Mouse (Mus musculus) hindbrain, embryonic 13.5 days (tissue): ENCODE results near the gene Gpsm2. TPM values are rescaled to one million over a fixed set of nuclear protein-coding genes. Genes with fewer than 3 reads are reported as not detected.

Source experiments
- ATAC-seq: fragments of 200-750 bp; cut with Nextera tagmentation; 2 replicates; pipeline ENCODE4 v1.8.0; 2017; ENCODE audit warnings: moderate TSS enrichment; ENCODE audit not compliant: low FRiP score
- H3K27ac ChIP-seq: fragments of 300-500 bp; sonication (generic); 2 replicates; pipeline ENCODE4 v1.5.1; 2015; ENCODE audit warnings: inconsistent platforms, mild to moderate bottlenecking, moderate library complexity
- H3K27me3 ChIP-seq: fragments of 300-500 bp; sonication (generic); 2 replicates; pipeline ENCODE4 v1.6.1; 2015; ENCODE audit warnings: mild to moderate bottlenecking, inconsistent platforms
- H3K36me3 ChIP-seq: fragments of 300-500 bp; sonication (generic); 2 replicates; pipeline ENCODE4 v1.6.1; 2015; ENCODE audit warnings: mild to moderate bottlenecking, inconsistent platforms
- H3K4me1 ChIP-seq: fragments of 300-500 bp; sonication (generic); replicated peaks from 2 replicates; pipeline ENCODE4 v1.6.1; 2015; ENCODE audit warnings: inconsistent platforms
- H3K4me2 ChIP-seq: fragments of 300-500 bp; sonication (generic); 2 replicates; pipeline ENCODE4 v1.6.1; 2015; ENCODE audit warnings: inconsistent platforms, mild to moderate bottlenecking, moderate library complexity
- H3K4me3 ChIP-seq: fragments of 300-500 bp; sonication (generic); 2 replicates; pipeline ENCODE4 v1.5.1; 2015; ENCODE audit warnings: mild to moderate bottlenecking, inconsistent platforms
- H3K9ac ChIP-seq: fragments of 300-500 bp; sonication (generic); 2 replicates; pipeline ENCODE4 v1.6.1; 2015; ENCODE audit warnings: mild to moderate bottlenecking, inconsistent platforms
- H3K9me3 ChIP-seq: fragments of 300-500 bp; sonication (generic); 2 replicates; pipeline ENCODE4 v1.6.1; 2016; ENCODE audit warnings: inconsistent platforms
- WGBS: fragments of 180-500 bp; shearing (Covaris S2); methylation state at CpG from one replicate; pipeline ENCODE4 v1.1.7; 2015; 5-methylcytosine and 5-hydroxymethylcytosine counted together
- polyA plus RNA-seq: library from polyadenylated mRNA; unstranded; fragments of >200 nt; fragmentation: Nextera tagmentation; extraction: Ambion mirVana; gene quantifications from 2 replicates; pipeline ENCODE4 v1.2.1, GENCODE M21; 2015

Gpsm2 gene
- polyA plus RNA-seq, 1 experiment from 2014 or later, result 24.4 TPM

- Histone ChIP-seq H3K27me3 (no peaks in the 10 kb centered on the region), H3K36me3 (no peaks in the 10 kb centered on the region), H3K27ac (no peak overlapping the region), H3K4me3 (no peak overlapping the region), H3K9ac (no peak overlapping the region), H3K4me1 (peaks cover 14% of the 10 kb centered on the region), H3K4me2 (peak overlapping the region; percentile 19; the same call in 1 of the 2 replicates), H3K9me3 (no peaks in the 10 kb centered on the region)
- WGBS, result 91% methylated on average over 3 of the region's 3 CpGs
- ATAC-seq, result no peak
These were observed 2.3 kb downstream of the Gpsm2 start for GRCm38 (mm10) chr3:108719761-108720160.

DNA sequence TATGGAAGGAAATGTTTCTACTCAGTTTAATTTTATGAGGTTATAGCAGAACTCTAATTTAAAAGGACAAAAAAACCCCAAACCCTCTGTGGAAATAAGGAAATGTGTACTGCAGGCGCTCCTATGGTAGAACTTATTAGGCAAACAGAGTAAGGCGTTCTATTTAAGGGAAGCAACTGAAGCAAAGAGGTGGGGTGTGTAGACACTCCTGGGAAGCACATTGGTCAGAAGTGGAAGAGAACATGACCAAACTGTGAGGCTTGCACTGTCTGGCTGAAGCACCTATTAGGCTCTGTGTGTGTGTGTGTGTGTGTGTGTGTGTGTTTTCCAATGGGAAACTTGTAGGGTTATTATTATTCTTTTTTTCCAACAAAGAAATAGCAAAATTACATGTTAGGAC, 2.8 kb downstream of the Gpsm2 start:
- ATAC-seq, result no peak
- Histone ChIP-seq H3K27ac (no peak overlapping the region), H3K27me3 (no peaks in the 10 kb centered on the region), H3K4me3 (no peak overlapping the region), H3K9ac (no peak overlapping the region), H3K4me2 (peak overlapping the region; percentile 19; the same call in 1 of the 2 replicates), H3K4me1 (peaks cover 14% of the 10 kb centered on the region), H3K36me3 (no peaks in the 10 kb centered on the region), H3K9me3 (no peaks in the 10 kb centered on the region)
- WGBS, result 90% methylated on average over 2 of the region's 2 CpGs

DNA sequence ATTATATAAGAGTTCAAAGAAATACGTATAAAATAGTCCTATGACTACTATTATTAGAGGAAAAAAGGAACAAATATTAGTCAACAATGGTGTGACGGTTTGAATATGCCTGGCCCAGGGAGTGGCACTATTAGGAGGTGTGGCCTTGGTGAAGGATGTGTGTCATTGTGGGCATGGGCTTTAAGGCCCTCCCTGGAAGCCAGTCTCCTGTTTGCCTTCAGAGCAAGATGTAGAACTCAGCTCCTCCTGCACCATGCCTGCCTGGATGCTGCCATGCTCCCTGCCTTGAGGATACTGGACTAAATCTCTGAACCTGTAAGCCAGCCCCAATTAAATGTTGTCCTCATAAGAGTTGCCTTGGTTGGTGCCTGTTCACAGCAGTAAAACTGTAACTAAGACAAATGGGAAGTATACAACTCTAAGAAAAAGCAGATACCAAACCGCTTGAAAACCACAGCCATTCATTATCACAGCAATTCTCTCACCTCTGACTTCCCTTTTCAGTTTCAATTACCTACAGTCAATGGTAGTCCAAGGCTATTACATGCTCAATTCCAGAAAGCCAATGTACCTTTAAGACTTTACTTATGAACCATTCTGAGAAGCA, 4.1 kb downstream of the Gpsm2 start:
- H3K27me3 ChIP-seq, result no peaks in the 10 kb centered on the region
- H3K4me3 ChIP-seq, result no peak overlapping the region
- no peak overlapping the region for H3K27ac ChIP-seq
- 88% methylated on average over 3 of the region's 3 CpGs for WGBS
- no peaks in the 10 kb centered on the region for H3K9me3 ChIP-seq
- no peak for ATAC-seq
- H3K36me3 ChIP-seq, result no peaks in the 10 kb centered on the region
- H3K9ac ChIP-seq, result no peak overlapping the region
- H3K4me2 ChIP-seq, result no peak overlapping the region
- peaks cover 19% of the 10 kb centered on the region for H3K4me1 ChIP-seq

- ATAC-seq, result no peak
- H3K36me3 ChIP-seq, result no peaks in the 10 kb centered on the region
- no peaks in the 10 kb centered on the region for H3K27me3 ChIP-seq
- H3K9ac ChIP-seq, result no peak overlapping the region
- H3K27ac ChIP-seq, result no peak overlapping the region
- H3K9me3 ChIP-seq, result no peaks in the 10 kb centered on the region
- H3K4me3 ChIP-seq, result no peak overlapping the region
- H3K4me2 ChIP-seq, result no peak overlapping the region
- H3K4me1 ChIP-seq, result peaks cover 9% of the 10 kb centered on the region
- WGBS, result 95% methylated on average over 4 of the region's 4 CpGs
These were observed 7.3 kb downstream of the Gpsm2 start for GRCm38 (mm10) chr3:108714837-108715236.

GRCm38 (mm10) chr3:108713065-108713675, 8.9 kb downstream of the Gpsm2 start:
- H3K4me3 ChIP-seq, result no peak overlapping the region

GRCm38 (mm10) chr3:108711296-108711695, 10.8 kb downstream of the Gpsm2 start:
- no peak for ATAC-seq
- WGBS, result 94% methylated on average over 5 of the region's 5 CpGs
- no peak overlapping the region for H3K4me3 ChIP-seq
- H3K4me2 ChIP-seq, result no peak overlapping the region
- no peak overlapping the region for H3K9ac ChIP-seq
- no peak overlapping the region for H3K27ac ChIP-seq
- H3K27me3 ChIP-seq, result no peaks in the 10 kb centered on the region
- peaks cover 9% of the 10 kb centered on the region for H3K4me1 ChIP-seq
- H3K9me3 ChIP-seq, result no peaks in the 10 kb centered on the region
- H3K36me3 ChIP-seq, result no peaks in the 10 kb centered on the region

More at GRCm38 (mm10) chr3:108713065-108713675, 8.9 kb downstream of the Gpsm2 start:
- peak overlapping the region; percentile 2; the same call in 1 of the 2 replicates for H3K4me2 ChIP-seq
- no peaks in the 10 kb centered on the region for H3K36me3 ChIP-seq
- 37% methylated on average over 3 of the region's 3 CpGs for WGBS
- no peaks in the 10 kb centered on the region for H3K27me3 ChIP-seq
- H3K4me1 ChIP-seq, result peaks cover 9% of the 10 kb centered on the region
- H3K9me3 ChIP-seq, result no peaks in the 10 kb centered on the region
- H3K27ac ChIP-seq, result peak overlapping the region; percentile 55
- ATAC-seq, result no peak
- no peak overlapping the region; the same call in 1 of the 2 replicates for H3K9ac ChIP-seq

DNA sequence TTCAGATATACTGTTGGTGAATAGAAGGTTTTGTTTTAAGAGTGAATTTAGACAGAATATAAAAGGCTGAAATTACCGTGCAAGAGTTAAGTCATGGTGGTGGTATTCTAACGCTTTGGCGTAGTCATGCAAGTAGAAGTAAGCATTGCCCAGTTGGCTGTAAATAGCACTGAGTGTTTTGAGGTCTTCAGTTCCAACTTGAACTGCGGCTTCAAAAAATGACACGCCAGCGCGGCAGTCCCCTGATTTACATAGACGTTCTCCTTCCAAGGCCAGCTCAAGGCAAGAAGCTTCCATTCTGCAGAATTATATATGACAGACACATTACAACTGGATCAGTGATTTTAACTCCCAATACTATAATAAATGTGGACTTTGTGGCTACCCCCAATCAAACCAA, 19.3 kb downstream of the Gpsm2 start:
- Histone ChIP-seq H3K9ac (no peak overlapping the region), H3K4me1 (no peaks in the 10 kb centered on the region), H3K4me2 (no peak overlapping the region), H3K36me3 (peaks cover 38% of the 10 kb centered on the region), H3K27me3 (no peaks in the 10 kb centered on the region), H3K4me3 (no peak overlapping the region), H3K27ac (no peak overlapping the region), H3K9me3 (no peaks in the 10 kb centered on the region)
- no peak for ATAC-seq
- WGBS, result 95% methylated on average over 8 of the region's 8 CpGs

- Histone ChIP-seq H3K4me2 (no peak overlapping the region), H3K9ac (no peak overlapping the region), H3K36me3 (peaks cover 50% of the 10 kb centered on the region), H3K9me3 (no peaks in the 10 kb centered on the region), H3K4me3 (no peak overlapping the region), H3K27ac (no peak overlapping the region), H3K27me3 (no peaks in the 10 kb centered on the region), H3K4me1 (no peaks in the 10 kb centered on the region)
- WGBS, result 85% methylated on average over 1 of the region's 1 CpGs
- ATAC-seq, result no peak
These were observed 20.9 kb downstream of the Gpsm2 start for GRCm38 (mm10) chr3:108701256-108701655.

GRCm38 (mm10) chr3:108699786-108700185, 22.3 kb downstream of the Gpsm2 start:
- Histone ChIP-seq H3K4me1 (no peaks in the 10 kb centered on the region), H3K27me3 (no peaks in the 10 kb centered on the region), H3K4me2 (no peak overlapping the region), H3K9ac (no peak overlapping the region), H3K4me3 (no peak overlapping the region), H3K27ac (no peak overlapping the region), H3K9me3 (no peaks in the 10 kb centered on the region), H3K36me3 (peaks cover 56% of the 10 kb centered on the region)
- 91% methylated on average over 4 of the region's 4 CpGs for WGBS
- no peak for ATAC-seq

- no peaks in the 10 kb centered on the region for H3K27me3 ChIP-seq
- no peak for ATAC-seq
- no peak overlapping the region for H3K4me2 ChIP-seq
- H3K9ac ChIP-seq, result no peak overlapping the region
- no peaks in the 10 kb centered on the region for H3K9me3 ChIP-seq
- H3K4me3 ChIP-seq, result no peak overlapping the region
- H3K4me1 ChIP-seq, result no peaks in the 10 kb centered on the region
- peaks cover 62% of the 10 kb centered on the region for H3K36me3 ChIP-seq
- 95% methylated on average over 8 of the region's 8 CpGs for WGBS
- H3K27ac ChIP-seq, result no peak overlapping the region
These were observed 23.4 kb downstream of the Gpsm2 start for GRCm38 (mm10) chr3:108698662-108699061.

DNA sequence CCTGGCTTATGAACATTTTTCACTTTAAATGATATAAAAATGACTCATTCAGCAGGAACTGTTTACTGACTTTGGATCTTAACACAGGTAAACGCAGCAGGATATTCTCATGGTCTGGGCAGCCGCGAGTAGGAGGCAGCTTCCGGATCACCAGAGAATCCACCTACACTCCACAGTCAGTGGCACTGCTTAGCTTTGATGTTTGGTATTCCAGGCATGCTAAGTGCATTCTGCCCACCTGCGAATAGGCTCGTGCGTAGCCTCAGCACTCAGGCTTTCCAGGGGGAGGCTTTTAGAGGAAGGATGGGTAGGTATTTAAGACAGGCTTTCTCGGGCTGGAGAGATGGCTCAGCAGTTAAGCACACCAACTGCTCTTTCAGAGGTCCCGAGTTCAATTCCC, 27.8 kb downstream of the Gpsm2 start:
- H3K9ac ChIP-seq, result no peak overlapping the region
- no peaks in the 10 kb centered on the region for H3K9me3 ChIP-seq
- no peak overlapping the region for H3K4me2 ChIP-seq
- peaks cover 46% of the 10 kb centered on the region for H3K36me3 ChIP-seq
- no peak for ATAC-seq
- no peaks in the 10 kb centered on the region; the same call in 1 of the 2 replicates for H3K4me1 ChIP-seq
- no peaks in the 10 kb centered on the region for H3K27me3 ChIP-seq
- no peak overlapping the region for H3K4me3 ChIP-seq
- WGBS, result 96% methylated on average over 9 of the region's 9 CpGs
- no peak overlapping the region for H3K27ac ChIP-seq

DNA sequence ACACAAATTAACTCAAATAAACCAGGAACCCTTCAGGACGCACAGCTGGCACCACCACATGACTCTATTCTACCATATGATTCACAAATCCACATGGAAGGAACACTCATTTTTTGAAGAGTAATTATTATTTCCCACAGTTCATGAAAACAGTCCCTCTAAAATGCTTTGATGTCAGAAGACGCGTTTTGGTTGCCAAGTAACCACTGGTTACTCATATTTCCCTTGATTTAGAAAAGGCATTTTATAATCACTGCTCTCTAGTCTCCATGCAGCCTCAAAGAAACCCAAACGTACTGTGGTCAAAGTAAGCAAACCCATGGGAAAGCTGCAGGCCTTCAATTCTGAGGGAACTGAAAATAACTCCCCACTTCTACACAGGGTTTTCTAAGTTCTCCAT, 32.1 kb downstream of the Gpsm2 start:
- Histone ChIP-seq H3K36me3 (peaks cover 37% of the 10 kb centered on the region), H3K27me3 (no peaks in the 10 kb centered on the region)

DNA sequence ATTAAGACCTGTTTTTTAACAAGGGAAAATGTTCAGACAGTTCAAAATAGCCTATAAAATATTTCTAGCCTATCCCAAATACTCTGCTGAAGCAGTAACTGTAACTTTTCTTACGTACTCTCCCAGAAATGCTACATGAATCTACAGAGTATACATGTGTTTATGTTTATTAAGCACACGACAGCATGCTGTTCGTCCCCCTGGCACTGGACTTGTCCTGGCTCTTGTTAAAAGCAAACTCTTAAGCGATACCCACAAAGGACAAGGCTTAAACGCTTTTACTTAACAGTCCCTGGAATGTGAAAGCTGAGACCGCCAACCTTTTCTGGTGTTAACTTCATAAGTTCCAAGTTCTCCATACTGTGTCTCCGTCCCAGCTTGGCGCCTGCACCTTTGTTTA, 32.7 kb downstream of the Gpsm2 start:
- Histone ChIP-seq H3K36me3 (peaks cover 33% of the 10 kb centered on the region), H3K9ac (no peak overlapping the region), H3K4me1 (no peaks in the 10 kb centered on the region; the same call in none of the 2 replicates), H3K4me2 (no peak overlapping the region), H3K27me3 (no peaks in the 10 kb centered on the region), H3K4me3 (no peak overlapping the region), H3K27ac (no peak overlapping the region), H3K9me3 (no peaks in the 10 kb centered on the region)
- 83% methylated on average over 8 of the region's 8 CpGs for WGBS
- no peak for ATAC-seq

More for the DNA sequence above, 32.1 kb downstream of the Gpsm2 start:
- H3K4me1 ChIP-seq, result no peaks in the 10 kb centered on the region; the same call in none of the 2 replicates
- no peak overlapping the region for H3K4me2 ChIP-seq
- no peak overlapping the region for H3K9ac ChIP-seq
- 84% methylated on average over 4 of the region's 4 CpGs for WGBS
- no peak overlapping the region for H3K4me3 ChIP-seq
- H3K9me3 ChIP-seq, result no peaks in the 10 kb centered on the region
- no peak for ATAC-seq
- H3K27ac ChIP-seq, result no peak overlapping the region
